Mouse (Mus musculus): Measurements from ENCODE around the gene Olfr913. TPM values are rescaled to one million over a fixed set of nuclear protein-coding genes. Genes with fewer than 3 reads are reported as not detected.

Olfr913 gene
- polyA plus RNA-seq (2012; rRNA removed) = not detected in 2 replicates

DNA sequence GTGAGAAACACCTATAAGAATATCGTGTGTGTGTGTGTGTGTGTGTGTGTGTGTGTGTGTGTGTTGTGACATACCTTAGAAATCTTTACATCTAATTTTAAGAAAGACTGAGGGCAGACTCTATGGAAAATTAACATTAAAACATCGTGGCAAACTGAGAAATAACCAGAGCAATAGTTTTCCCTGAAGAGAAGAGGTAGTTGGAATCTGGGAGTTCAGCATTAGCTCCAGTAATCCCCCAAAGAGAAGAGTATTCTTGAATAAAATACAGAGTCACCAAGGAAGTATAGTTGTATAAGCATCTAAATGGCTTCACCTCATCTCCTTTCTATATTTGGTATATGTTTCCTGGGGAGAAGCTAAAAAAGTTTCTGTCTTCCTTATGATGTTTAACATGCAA is at the start of gene Olfr913:
Olfr913 (plus strand) TSS at position 301 of the 400 bp plus-strand sequence.
- no peak within 1 kb of the TSS for H3K4me3 ChIP-seq (replicated peaks; ENCODE audit: extremely low read depth, low read depth, low read length)
- TF ChIP-seq CTCF (IDR thresholded peaks at IDR 0.05; ENCODE audit: insufficient read depth, low read length) = no peak
- no peak for TF ChIP-seq POLR2A (IDR thresholded peaks at IDR 0.05; ENCODE audit: borderline replicate concordance, extremely low read depth, low read depth, low read length)
- 30% methylated on average over 2 of the region's 2 CpGs for WGBS
- H3K4me1 ChIP-seq (ENCODE audit: control insufficient read depth, insufficient read depth, low read length) = no peaks in the 10 kb centered on the region
- DNase-seq = no peak

DNA sequence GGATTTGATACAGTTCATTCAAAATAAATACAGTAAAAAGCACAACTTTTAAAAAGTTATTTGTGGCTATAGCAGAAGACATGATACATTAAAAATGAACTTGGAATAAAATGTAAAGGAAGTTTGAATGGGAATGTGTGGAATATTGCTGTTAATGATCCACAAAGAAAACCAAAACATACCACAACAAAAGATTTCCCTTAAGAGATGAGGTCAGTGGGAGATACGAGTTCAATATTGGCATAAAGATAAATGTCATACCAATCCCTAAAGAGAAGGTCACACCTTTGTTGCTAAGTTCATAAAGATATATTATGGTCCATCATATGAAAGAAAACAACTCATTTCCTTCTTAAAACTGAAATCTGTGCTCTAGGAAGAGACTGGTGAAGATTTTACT is 12.7 kb upstream of the Olfr913 start, which contains the start of gene Olfr912:
Olfr912 (plus strand) TSS at position 301 of the 400 bp plus-strand sequence.
- DNase-seq = no peak
- Histone ChIP-seq H3K4me1 (ENCODE audit: control insufficient read depth, insufficient read depth, low read length) (no peaks in the 10 kb centered on the region), H3K4me3 (replicated peaks; ENCODE audit: extremely low read depth, low read depth, low read length) (no peak within 1 kb of the TSS)
- TF ChIP-seq POLR2A (IDR thresholded peaks at IDR 0.05; ENCODE audit: borderline replicate concordance, extremely low read depth, low read depth, low read length) (no peak), CTCF (IDR thresholded peaks at IDR 0.05; ENCODE audit: insufficient read depth, low read length) (no peak)
- WGBS = 65% methylated on average over 1 of the region's 1 CpGs

DNA sequence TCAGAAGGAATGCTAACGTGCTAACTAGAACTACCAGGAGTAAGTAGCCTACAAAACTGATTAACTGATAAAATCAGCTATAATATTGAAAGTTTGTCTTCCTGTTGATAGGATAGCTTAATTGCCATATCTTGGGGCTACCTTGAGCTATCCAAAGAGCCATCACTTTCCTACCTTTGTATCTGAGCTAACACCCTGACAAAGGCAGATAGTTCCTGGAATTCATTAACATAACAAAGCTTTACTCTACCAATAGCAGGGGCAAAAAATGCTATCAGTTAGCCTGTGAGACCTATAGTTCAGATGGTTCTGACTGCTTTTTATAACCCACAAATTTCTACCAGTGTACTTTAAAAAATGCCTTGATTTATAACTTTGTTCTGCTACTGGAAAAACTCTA is 1.5 kb upstream of the Olfr913 start:
- Histone ChIP-seq H3K4me1 (ENCODE audit: control insufficient read depth, insufficient read depth, low read length) (no peaks in the 10 kb centered on the region), H3K4me3 (replicated peaks; ENCODE audit: extremely low read depth, low read depth, low read length) (no peak overlapping the region)
- WGBS = 43% methylated on average over 1 of the region's 1 CpGs
- TF ChIP-seq CTCF (IDR thresholded peaks at IDR 0.05; ENCODE audit: insufficient read depth, low read length) (no peak), POLR2A (IDR thresholded peaks at IDR 0.05; ENCODE audit: borderline replicate concordance, extremely low read depth, low read depth, low read length) (no peak)
- no peak for DNase-seq

DNA sequence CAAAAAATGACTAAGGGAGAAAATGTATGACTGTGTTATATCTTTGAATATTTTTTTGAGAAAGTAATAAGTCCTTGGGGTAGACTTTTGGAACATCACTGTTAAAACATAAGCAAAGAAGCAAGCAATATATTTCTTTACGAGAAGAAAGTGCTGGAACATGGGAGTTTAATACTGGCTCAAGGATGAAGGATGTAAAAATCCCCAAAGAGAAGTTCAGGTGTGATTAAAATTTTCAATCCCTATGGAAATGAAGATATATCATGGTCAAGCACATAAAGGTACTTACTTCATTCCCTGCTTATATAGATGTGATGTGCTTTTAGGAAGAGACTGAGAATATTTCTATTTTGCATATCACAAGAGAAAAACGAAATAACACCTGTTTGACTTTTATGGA is 12.2 kb downstream of the Olfr913 start, which contains the start of gene Olfr914:
Olfr914 (plus strand) TSS at position 301 of the 400 bp plus-strand sequence.
- WGBS = 55% methylated on average over 2 of the region's 2 CpGs
- H3K4me3 ChIP-seq (replicated peaks; ENCODE audit: extremely low read depth, low read depth, low read length) = no peak within 1 kb of the TSS
- no peak for TF ChIP-seq POLR2A (IDR thresholded peaks at IDR 0.05; ENCODE audit: borderline replicate concordance, extremely low read depth, low read depth, low read length)
- no peak for TF ChIP-seq CTCF (IDR thresholded peaks at IDR 0.05; ENCODE audit: insufficient read depth, low read length)
- H3K4me1 ChIP-seq (ENCODE audit: control insufficient read depth, insufficient read depth, low read length) = no peaks in the 10 kb centered on the region
- no peak for DNase-seq

DNA sequence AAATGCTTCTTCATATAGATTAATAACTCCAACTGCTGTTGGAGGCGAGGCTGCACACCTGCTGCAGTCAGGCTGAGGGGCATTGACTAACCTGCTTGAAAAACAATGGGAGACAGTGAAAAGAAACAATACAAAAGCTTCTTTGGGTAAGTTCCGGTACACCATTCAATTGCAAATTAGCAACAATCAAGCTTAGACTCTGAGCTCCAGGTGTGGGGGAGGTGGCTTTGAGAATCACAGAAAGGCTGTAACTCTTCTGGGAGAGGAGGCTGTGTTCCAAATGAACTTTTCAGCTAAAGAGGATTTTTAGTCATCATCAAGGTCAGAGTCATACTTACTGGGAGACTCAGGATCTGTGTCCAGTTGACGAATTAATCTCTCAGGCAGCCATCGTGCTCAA is 39.8 kb downstream of the Olfr913 start:
- no peak for TF ChIP-seq POLR2A (IDR thresholded peaks at IDR 0.05; ENCODE audit: borderline replicate concordance, extremely low read depth, low read depth, low read length)
- TF ChIP-seq CTCF (IDR thresholded peaks at IDR 0.05; ENCODE audit: insufficient read depth, low read length) = no peak
- Histone ChIP-seq H3K4me3 (replicated peaks; ENCODE audit: extremely low read depth, low read depth, low read length) (no peak overlapping the region), H3K4me1 (ENCODE audit: control insufficient read depth, insufficient read depth, low read length) (no peaks in the 10 kb centered on the region)
- no peak for DNase-seq
- WGBS = 71% methylated on average over 4 of the region's 4 CpGs

Other genes starting within 250 kb of the Olfr913 start
- not detected in 2 replicates for gene Olfr898, start 244.3 kb upstream of the Olfr913 start, polyA plus RNA-seq (2012; rRNA removed)
- not detected in 2 replicates for gene Olfr250, start 225.9 kb upstream of the Olfr913 start, polyA plus RNA-seq (2012; rRNA removed)
- gene Olfr251, start 215.7 kb upstream of the Olfr913 start, polyA plus RNA-seq (2012; rRNA removed) = not detected in 2 replicates
- not detected in 2 replicates for gene Olfr147, start 191.1 kb upstream of the Olfr913 start, polyA plus RNA-seq (2012; rRNA removed)
- not detected in 2 replicates for gene Olfr901, start 163.3 kb upstream of the Olfr913 start, polyA plus RNA-seq (2012; rRNA removed)
- not detected in 2 replicates for gene Olfr902, start 145.1 kb upstream of the Olfr913 start, polyA plus RNA-seq (2012; rRNA removed)
- not detected in 2 replicates for gene Olfr904, start 129.6 kb upstream of the Olfr913 start, polyA plus RNA-seq (2012; rRNA removed)
- gene Olfr905, start 121.7 kb upstream of the Olfr913 start, polyA plus RNA-seq (2012; rRNA removed) = not detected in 2 replicates
- not detected in 2 replicates for gene Olfr906, start 105.7 kb upstream of the Olfr913 start, polyA plus RNA-seq (2012; rRNA removed)
- not detected in 2 replicates for gene Olfr907, start 97.0 kb upstream of the Olfr913 start, polyA plus RNA-seq (2012; rRNA removed)
- gene Olfr911-ps1, start 71.2 kb upstream of the Olfr913 start, polyA plus RNA-seq (2012; rRNA removed) = not detected in 2 replicates
- not detected in 2 replicates for gene Olfr910, start 54.9 kb upstream of the Olfr913 start, polyA plus RNA-seq (2012; rRNA removed)
- gene Olfr912, start 12.6 kb upstream of the Olfr913 start, polyA plus RNA-seq (2012; rRNA removed) = not detected in 2 replicates
- not detected in 2 replicates for gene Olfr914, start 12.3 kb downstream of the Olfr913 start, polyA plus RNA-seq (2012; rRNA removed)
- not detected in 2 replicates for gene Olfr916, start 67.1 kb downstream of the Olfr913 start, polyA plus RNA-seq (2012; rRNA removed)
- not detected in 2 replicates for gene Olfr917, start 73.1 kb downstream of the Olfr913 start, polyA plus RNA-seq (2012; rRNA removed)
- gene Olfr918, start 81.8 kb downstream of the Olfr913 start, polyA plus RNA-seq (2012; rRNA removed) = not detected in 2 replicates
- gene Olfr919, start 110.9 kb downstream of the Olfr913 start, polyA plus RNA-seq (2012; rRNA removed) = not detected in 2 replicates
- 17.2 and 22.8 TPM in 2 replicates for gene Vwa5a, start 125.5 kb downstream of the Olfr913 start, polyA plus RNA-seq (2012; rRNA removed)
- 0.17 and 0.25 TPM in 2 replicates for gene Olfr920, start 159.5 kb downstream of the Olfr913 start, polyA plus RNA-seq (2012; rRNA removed)
- 0.13 TPM in 1 of 2 replicates, not detected in the other for gene Olfr921, start 180.3 kb downstream of the Olfr913 start, polyA plus RNA-seq (2012; rRNA removed)
- not detected in 2 replicates for gene Olfr922, start 221.9 kb downstream of the Olfr913 start, polyA plus RNA-seq (2012; rRNA removed)
- not detected in 2 replicates for gene Olfr923, start 233.8 kb downstream of the Olfr913 start, polyA plus RNA-seq (2012; rRNA removed)